Mouse (Mus musculus) ES-Bruce4 (cell line): Measurements from ENCODE around the gene Anks1b. TPM values are rescaled to one million over a fixed set of nuclear protein-coding genes. Genes with fewer than 3 reads are reported as not detected.

ENCODE experiments used
- H3K27ac ChIP-seq: 2 replicates; pipeline ENCODE4 v1.5.1; 2012; ENCODE audit warnings: low read length, inconsistent platforms; ENCODE audit not compliant: insufficient read depth
- H3K27me3 ChIP-seq: 2 replicates; pipeline ENCODE4 v1.6.1; 2012; ENCODE audit warnings: mild to moderate bottlenecking, low read length, inconsistent platforms; ENCODE audit not compliant: control insufficient read depth, poor library complexity, insufficient read depth, severe bottlenecking
- H3K36me3 ChIP-seq: 2 replicates; pipeline ENCODE4 v1.6.1; 2012; ENCODE audit warnings: inconsistent platforms, mild to moderate bottlenecking, low read length, moderate library complexity; ENCODE audit not compliant: control insufficient read depth, poor library complexity, insufficient read depth, severe bottlenecking
- H3K4me1 ChIP-seq: one replicate; pipeline ENCODE4 v1.8.1; 2011; ENCODE audit warnings: low read length; ENCODE audit not compliant: control insufficient read depth, insufficient read depth
- H3K4me3 ChIP-seq: 2 replicates; pipeline ENCODE4 v1.5.1; 2011; ENCODE audit warnings: low read depth, mild to moderate bottlenecking, low read length
- H3K9ac ChIP-seq: 2 replicates; pipeline ENCODE4 v1.6.1; 2012; ENCODE audit warnings: low read depth, mild to moderate bottlenecking, inconsistent platforms; ENCODE audit not compliant: poor library complexity, severe bottlenecking
- H3K9me3 ChIP-seq: replicated peaks from 2 replicates; pipeline ENCODE4 v1.6.1; 2012; ENCODE audit warnings: mild to moderate bottlenecking, low read length, inconsistent platforms; ENCODE audit not compliant: control insufficient read depth, poor library complexity, insufficient read depth, severe bottlenecking
- CTCF ChIP-seq: IDR thresholded peaks from one replicate; pipeline ENCODE4 v1.8.1; 2011; ENCODE audit warnings: low read depth, low read length
- EP300 ChIP-seq: IDR thresholded peaks from 2 replicates; pipeline ENCODE4 v1.6.1; 2011; ENCODE audit warnings: low read depth, low read length; ENCODE audit not compliant: insufficient read depth
- POLR2A ChIP-seq: IDR thresholded peaks from one replicate; pipeline ENCODE4 v1.8.1; 2011; ENCODE audit warnings: low read length; ENCODE audit not compliant: insufficient read depth
- polyA plus RNA-seq: library from polyadenylated mRNA; stranded (reverse); fragments of >200 nt; gene quantifications from 2 replicates; pipeline ENCODE4 v1.2.4, GENCODE M21; 2011; ENCODE audit warnings: low read depth; ENCODE audit not compliant: missing spikeins, insufficient read depth, insufficient read length

Gene Anks1b
- polyA plus RNA-seq, 1 experiment: 2.3 TPM

DNA sequence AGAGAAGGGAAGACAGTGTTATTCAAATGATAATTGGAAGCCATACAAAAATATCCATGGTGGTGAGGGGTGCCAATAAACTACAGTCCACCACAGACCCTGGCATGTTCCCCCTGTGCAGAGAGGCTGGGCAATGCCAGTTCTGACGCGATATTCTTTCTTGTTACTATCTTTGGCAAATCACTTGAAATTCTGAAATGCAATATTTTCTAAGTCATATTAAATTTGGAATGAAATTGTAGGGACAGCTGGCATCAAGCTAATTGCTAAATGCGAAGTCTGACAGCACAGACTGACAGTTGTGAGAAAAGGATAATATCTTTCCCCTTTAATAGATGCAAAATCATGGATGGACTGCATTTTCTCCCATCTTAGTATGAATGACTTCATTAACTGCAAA, 103.3 kb downstream of the Anks1b start:
- no peaks in the 10 kb centered on the region for H3K4me1 ChIP-seq
- no peaks in the 10 kb centered on the region for H3K36me3 ChIP-seq
- no peaks in the 10 kb centered on the region for H3K9me3 ChIP-seq
- no peak overlapping the region for H3K27ac ChIP-seq
- TF ChIP-seq POLR2A (no peak), CTCF (no peak), EP300 (no peak)
- H3K9ac ChIP-seq: no peak overlapping the region
- no peak overlapping the region for H3K4me3 ChIP-seq
- H3K27me3 ChIP-seq: no peaks in the 10 kb centered on the region

DNA sequence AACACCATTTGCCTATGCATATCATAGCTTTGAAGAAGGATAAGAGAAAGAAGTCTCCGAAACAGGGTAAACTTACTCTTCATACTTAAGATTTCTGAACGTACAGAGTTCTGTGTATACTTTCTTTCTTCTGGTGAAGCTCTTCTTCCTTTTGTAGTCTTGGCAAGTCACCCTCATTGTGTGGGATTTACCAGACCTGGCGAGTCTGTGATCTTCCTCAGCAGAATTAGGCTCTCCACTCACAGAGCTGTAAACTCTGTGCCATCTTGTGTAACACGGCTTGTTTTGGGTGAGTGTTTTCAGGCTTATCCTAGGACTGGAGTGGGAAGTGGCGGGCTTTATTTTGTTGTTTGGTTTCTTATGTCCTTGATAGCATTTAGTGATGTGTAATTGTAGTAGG, 120.9 kb downstream of the Anks1b start:
- no peak for TF ChIP-seq POLR2A
- no peak for TF ChIP-seq CTCF
- TF ChIP-seq EP300: no peak
- no peaks in the 10 kb centered on the region for H3K4me1 ChIP-seq
- H3K36me3 ChIP-seq: no peaks in the 10 kb centered on the region
- H3K27me3 ChIP-seq: no peaks in the 10 kb centered on the region
- H3K27ac ChIP-seq: no peak overlapping the region
- no peaks in the 10 kb centered on the region for H3K9me3 ChIP-seq
- H3K4me3 ChIP-seq: no peak overlapping the region
- no peak overlapping the region for H3K9ac ChIP-seq

- TF ChIP-seq POLR2A (no peak), CTCF (no peak), EP300 (no peak)
- Histone ChIP-seq H3K9me3 (no peaks in the 10 kb centered on the region), H3K4me3 (no peak overlapping the region), H3K27me3 (no peaks in the 10 kb centered on the region), H3K9ac (no peak overlapping the region), H3K27ac (no peak overlapping the region), H3K4me1 (no peaks in the 10 kb centered on the region), H3K36me3 (no peaks in the 10 kb centered on the region)
These were observed 122.5 kb downstream of the Anks1b start for GRCm38 (mm10) chr10:89995621-89996428.

GRCm38 (mm10) chr10:90003980-90004729, 130.8 kb downstream of the Anks1b start:
- no peak overlapping the region for H3K27ac ChIP-seq
- no peak overlapping the region for H3K9ac ChIP-seq
- H3K36me3 ChIP-seq: no peaks in the 10 kb centered on the region
- H3K4me1 ChIP-seq: no peaks in the 10 kb centered on the region
- no peak overlapping the region for H3K4me3 ChIP-seq
- no peaks in the 10 kb centered on the region for H3K27me3 ChIP-seq
- no peak for TF ChIP-seq CTCF
- no peak for TF ChIP-seq POLR2A
- no peak for TF ChIP-seq EP300
- H3K9me3 ChIP-seq: no peaks in the 10 kb centered on the region

DNA sequence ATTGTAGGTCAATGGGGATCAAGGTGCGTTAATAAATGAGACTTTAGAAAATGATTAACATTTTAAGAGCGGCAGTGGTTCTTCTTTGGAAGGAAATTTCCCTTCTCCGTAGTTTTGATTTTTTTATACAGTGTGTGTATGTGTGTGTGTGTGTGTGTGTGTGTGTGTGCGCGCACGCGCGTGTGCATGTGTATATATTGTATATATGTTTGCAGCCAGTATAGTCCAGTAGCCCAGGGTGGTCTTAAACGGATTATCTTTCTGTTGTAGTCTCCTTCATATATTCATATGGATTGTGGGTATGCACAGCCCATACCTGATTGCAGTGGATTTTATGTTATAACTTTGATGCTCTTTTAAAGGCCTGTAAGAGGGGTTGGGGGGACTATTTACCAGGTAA, 131.6 kb downstream of the Anks1b start:
- Histone ChIP-seq H3K27ac (no peak overlapping the region), H3K4me3 (no peak overlapping the region), H3K9ac (no peak overlapping the region), H3K9me3 (no peaks in the 10 kb centered on the region), H3K27me3 (no peaks in the 10 kb centered on the region), H3K4me1 (no peaks in the 10 kb centered on the region), H3K36me3 (no peaks in the 10 kb centered on the region)
- TF ChIP-seq EP300 (no peak), CTCF (no peak), POLR2A (no peak)

GRCm38 (mm10) chr10:90033037-90033436, 159.7 kb downstream of the Anks1b start:
- TF ChIP-seq EP300 (no peak), POLR2A (no peak), CTCF (no peak)
- Histone ChIP-seq H3K36me3 (no peaks in the 10 kb centered on the region), H3K9me3 (no peaks in the 10 kb centered on the region), H3K4me1 (no peaks in the 10 kb centered on the region), H3K27me3 (no peaks in the 10 kb centered on the region), H3K4me3 (no peak overlapping the region), H3K27ac (no peak overlapping the region), H3K9ac (no peak overlapping the region)
